Mouse (Mus musculus): ENCODE data around the gene Rnf38. TPM values are rescaled to one million over a fixed set of nuclear protein-coding genes. Genes with fewer than 3 reads are reported as not detected.

Rnf38 gene
- total and polyA plus RNA-seq, 3 experiments: 6.8 to 22.8 TPM; not detected in 1

- peak overlapping the region; percentile 98 for H3K9ac ChIP-seq (ENCODE audit: control insufficient read depth, low read depth, low read length, poor library complexity, severe bottlenecking)
- TF ChIP-seq UBTF (IDR thresholded peaks at IDR 0.05; ENCODE audit: borderline replicate concordance, insufficient read depth, low read depth, low read length) (no peak), GATA1 (IDR thresholded peaks at IDR 0.05; ENCODE audit: low read depth, low read length) (no peak), NELFE (IDR thresholded peaks at IDR 0.05; ENCODE audit: low read depth, low read length) (no peak), EP300 (IDR thresholded peaks at IDR 0.05; ENCODE audit: low read depth in 1 of 2, low read length in 2 of 2) (no peak), CHD2 (IDR thresholded peaks at IDR 0.05; ENCODE audit: low read length) (no peak; the same call in 1 of the 2 replicates), TAL1 (IDR thresholded peaks at IDR 0.05; ENCODE audit: low read length) (no peak), ZNF384 (IDR thresholded peaks at IDR 0.05; ENCODE audit: low read depth, low read length) (no peak), ZMIZ1 (IDR thresholded peaks at IDR 0.05; ENCODE audit: low read depth, low read length) (no peak), MYC (IDR thresholded peaks at IDR 0.05; ENCODE audit: low read depth, low read length) (peak; percentile 55; the same call in 1 of the 2 replicates), E2F4 (IDR thresholded peaks at IDR 0.05; ENCODE audit: borderline replicate concordance, low read depth, low read length) (no peak), NRF1 (IDR thresholded peaks at IDR 0.05; ENCODE audit: insufficient read depth, low read depth, low read length, poor library complexity, severe bottlenecking) (no peak), CTCF (IDR thresholded peaks at IDR 0.05 in 2 of 3, conservative IDR thresholded peaks at IDR 0.05 in 1 of 3; ENCODE audit: control insufficient read depth in 1 of 3, insufficient read depth in 1 of 3, low read depth in 2 of 3, low read length in 3 of 3, poor library complexity in 1 of 3, severe bottlenecking in 1 of 3) (no peak), MAX (IDR thresholded peaks at IDR 0.05; ENCODE audit: low read length) (no peak), CHD1 (IDR thresholded peaks at IDR 0.05; ENCODE audit: low read depth, low read length) (0 out of 2 replicates have a peak, but pooled peaks have one; percentile 48)
- H3K9me3 ChIP-seq (replicated peaks; ENCODE audit: insufficient read depth, low read length): no peaks in the 10 kb centered on the region
- no peaks in the 10 kb centered on the region for H3K27me3 ChIP-seq (ENCODE audit: control insufficient read depth in 1 of 2, insufficient read depth in 2 of 2, low read length in 2 of 2)
- H3K27ac ChIP-seq (ENCODE audit: control insufficient read depth, low read depth, low read length): peak overlapping the region; percentile 97
- H3K79me2 ChIP-seq (ENCODE audit: control insufficient read depth, insufficient read depth, low read length, poor library complexity): peaks cover 24% of the 10 kb centered on the region
- peaks cover 0 to 32% of the 10 kb centered on the region in 2 experiments; a peak in 2 of 4 replicates for H3K36me3 ChIP-seq (ENCODE audit: control insufficient read depth in 1 of 2, insufficient read depth in 2 of 2, low read length in 2 of 2)
- peak overlapping the region; percentile 97 to 98 for H3K4me3 ChIP-seq (ENCODE audit: control insufficient read depth in 1 of 2, insufficient read depth in 1 of 2, low read depth in 2 of 2, low read length in 2 of 2)
- peaks cover 9% of the 10 kb centered on the region in 2 experiments for H3K4me1 ChIP-seq (ENCODE audit: control insufficient read depth in 1 of 2, insufficient read depth in 2 of 2, low read length in 2 of 2)
- peak; percentile 58 for DNase-seq (ENCODE audit: low read depth, low spot score)
Measured at GRCm38 (mm10) chr4:44166702-44167396, 66.7 kb downstream of the Rnf38 start.

- Histone ChIP-seq H3K36me3 (ENCODE audit: control insufficient read depth in 1 of 2, insufficient read depth in 2 of 2, low read length in 2 of 2) (peaks cover 0 to 44% of the 10 kb centered on the region in 2 experiments; a peak in 2 of 4 replicates), H3K4me1 (ENCODE audit: control insufficient read depth in 1 of 2, insufficient read depth in 2 of 2, low read length in 2 of 2) (peaks cover 12 to 19% of the 10 kb centered on the region in 2 experiments)
- no peak for DNase-seq (ENCODE audit: low read depth, low spot score)
Measured at GRCm38 (mm10) chr4:44164621-44165020, 69.0 kb downstream of the Rnf38 start.

More at GRCm38 (mm10) chr4:44164621-44165020, 69.0 kb downstream of the Rnf38 start:
- Histone ChIP-seq H3K9ac (ENCODE audit: control insufficient read depth, low read depth, low read length, poor library complexity, severe bottlenecking) (no peak overlapping the region), H3K27me3 (ENCODE audit: control insufficient read depth in 1 of 2, insufficient read depth in 2 of 2, low read length in 2 of 2) (no peaks in the 10 kb centered on the region), H3K79me2 (ENCODE audit: control insufficient read depth, insufficient read depth, low read length, poor library complexity) (peaks cover 24% of the 10 kb centered on the region), H3K9me3 (replicated peaks; ENCODE audit: insufficient read depth, low read length) (no peaks in the 10 kb centered on the region), H3K27ac (ENCODE audit: control insufficient read depth, low read depth, low read length) (no peak overlapping the region), H3K4me3 (ENCODE audit: control insufficient read depth in 1 of 2, insufficient read depth in 1 of 2, low read depth in 2 of 2, low read length in 2 of 2) (no peak overlapping the region)
- TF ChIP-seq CHD2 (IDR thresholded peaks at IDR 0.05; ENCODE audit: low read length): no peak
- TF ChIP-seq USF2 (IDR thresholded peaks at IDR 0.05; ENCODE audit: borderline replicate concordance in 1 of 2, insufficient read depth in 1 of 2, low read depth in 1 of 2, low read length in 2 of 2): no peak
- TF ChIP-seq BHLHE40 (IDR thresholded peaks at IDR 0.05; ENCODE audit: borderline replicate concordance, low read depth, low read length): no peak
- TF ChIP-seq HCFC1 (IDR thresholded peaks at IDR 0.05; ENCODE audit: low read depth, low read length): no peak
- no peak for TF ChIP-seq ZNF384 (IDR thresholded peaks at IDR 0.05; ENCODE audit: low read depth, low read length)
- no peak for TF ChIP-seq ZC3H11A (IDR thresholded peaks at IDR 0.05; ENCODE audit: low read depth, low read length)
- TF ChIP-seq RAD21 (IDR thresholded peaks at IDR 0.05; ENCODE audit: low read depth, low read length): no peak
- no peak for TF ChIP-seq MYC (IDR thresholded peaks at IDR 0.05; ENCODE audit: low read depth, low read length)
- TF ChIP-seq MAFK (IDR thresholded peaks at IDR 0.05; ENCODE audit: borderline replicate concordance, low read depth, low read length): no peak

Measured in MEL (cell line).